Mouse (Mus musculus) embryonic facial prominence, embryonic 12.5 days (tissue): ENCODE results near the gene Gipc2. TPM values are rescaled to one million over a fixed set of nuclear protein-coding genes. Genes with fewer than 3 reads are reported as not detected.

ENCODE experiments used
- ATAC-seq: fragments of 200-750 bp; cut with Nextera tagmentation; 2 replicates; pipeline ENCODE4 v1.8.0; 2017; ENCODE audit not compliant: insufficient number of reproducible peaks, insufficient read depth, low FRiP score, low TSS enrichment
- H3K27ac ChIP-seq: fragments of 300-500 bp; sonication (generic); 2 replicates; pipeline ENCODE4 v1.5.1; 2016; ENCODE audit warnings: mild to moderate bottlenecking
- H3K27me3 ChIP-seq: fragments of 300-500 bp; sonication (generic); 2 replicates; pipeline ENCODE4 v1.6.1; 2016; ENCODE audit warnings: mild to moderate bottlenecking, moderate library complexity
- H3K36me3 ChIP-seq: fragments of 300-500 bp; sonication (generic); 2 replicates; pipeline ENCODE4 v1.6.1; 2016; ENCODE audit warnings: mild to moderate bottlenecking
- H3K4me1 ChIP-seq: fragments of 300-500 bp; sonication (generic); 2 replicates; pipeline ENCODE4 v1.6.1; 2016
- H3K4me2 ChIP-seq: fragments of 300-500 bp; sonication (generic); replicated peaks from 2 replicates; pipeline ENCODE4 v1.6.1; 2016; ENCODE audit warnings: mild to moderate bottlenecking, moderate library complexity
- H3K4me3 ChIP-seq: fragments of 300-500 bp; sonication (generic); 2 replicates; pipeline ENCODE4 v1.5.1; 2016; ENCODE audit warnings: mild to moderate bottlenecking
- H3K9ac ChIP-seq: fragments of 300-500 bp; sonication (generic); 2 replicates; pipeline ENCODE4 v1.6.1; 2016; ENCODE audit warnings: mild to moderate bottlenecking, moderate library complexity
- H3K9me3 ChIP-seq: fragments of 300-500 bp; sonication (generic); 2 replicates; pipeline ENCODE4 v1.6.1; 2016; ENCODE audit warnings: mild to moderate bottlenecking, moderate library complexity
- WGBS: fragments of 180-500 bp; shearing (Covaris S2); methylation state at CpG from one replicate; pipeline ENCODE4 v1.1.7; 2016; 5-methylcytosine and 5-hydroxymethylcytosine counted together
- polyA plus RNA-seq: library from polyadenylated mRNA; unstranded; fragments of >200 nt; fragmentation: Nextera tagmentation; extraction: Ambion mirVana; gene quantifications from 2 replicates; pipeline ENCODE4 v1.2.1, GENCODE M21; 2016

Gene Gipc2
- polyA plus RNA-seq = 2.4 and 3.5 TPM in 2 replicates

DNA sequence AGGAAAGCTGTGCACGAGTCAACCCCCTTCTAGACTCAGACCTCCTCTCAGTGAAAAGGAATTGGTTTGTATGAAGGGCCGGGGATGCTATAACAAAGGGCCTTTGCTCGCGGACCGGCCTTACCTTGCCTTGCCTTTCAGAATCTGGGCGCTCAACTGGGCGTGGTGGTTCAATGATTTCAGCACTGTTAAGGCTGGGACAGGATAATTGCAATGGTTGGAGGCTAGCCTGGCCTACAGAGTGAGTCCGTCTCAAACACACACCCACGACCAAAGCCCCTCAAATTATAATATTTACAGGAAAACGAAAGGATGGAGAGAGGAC is at the start of gene Gipc2:
Gene Gipc2, minus strand, starts transcription at position 132 of the 325 bp plus-strand sequence.
- peak; percentile 28; the same call in 1 of the 2 replicates for ATAC-seq
- H3K27ac ChIP-seq = no peak within 1 kb of the TSS

DNA sequence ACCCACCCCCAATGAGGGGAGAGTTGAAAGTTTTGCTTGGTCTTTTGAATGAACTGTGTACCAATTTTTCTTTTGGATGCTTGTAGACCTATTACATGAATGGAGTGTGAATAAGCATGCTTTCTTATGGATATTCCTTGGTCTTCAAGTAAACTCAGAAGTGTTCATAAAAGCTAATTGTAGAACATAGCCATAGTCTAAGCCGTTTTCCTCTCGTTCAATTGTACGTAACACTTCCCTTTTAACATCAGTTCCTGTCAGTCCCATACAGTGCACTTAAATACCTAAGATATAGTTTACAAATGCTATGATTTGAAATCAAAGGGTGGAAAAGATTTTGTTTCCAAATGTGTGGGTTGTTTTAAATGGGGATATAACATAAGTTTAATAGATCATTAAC is 47.4 kb upstream of the Gipc2 start:
- peaks cover 27% of the 10 kb centered on the region; the same call in 1 of the 2 replicates for H3K36me3 ChIP-seq
- H3K9me3 ChIP-seq = no peaks in the 10 kb centered on the region
- no peak for ATAC-seq
- H3K4me2 ChIP-seq = peak overlapping the region; percentile 96
- H3K27ac ChIP-seq = no peak overlapping the region
- H3K9ac ChIP-seq = no peak overlapping the region
- peak overlapping the region; percentile 99 for H3K4me3 ChIP-seq
- no peaks in the 10 kb centered on the region for H3K27me3 ChIP-seq
- peaks cover 19% of the 10 kb centered on the region for H3K4me1 ChIP-seq
- WGBS = 72% methylated on average over 3 of the region's 3 CpGs

More for the DNA sequence above, at the start of gene Gipc2:
- Histone ChIP-seq H3K27me3 (peaks cover 10% of the 10 kb centered on the region), H3K4me3 (peak within 1 kb of the TSS; percentile 52), H3K9ac (peak within 1 kb of the TSS; percentile 60), H3K4me1 (peaks cover 18% of the 10 kb centered on the region), H3K36me3 (no peaks in the 10 kb centered on the region), H3K9me3 (no peaks in the 10 kb centered on the region), H3K4me2 (peak within 1 kb of the TSS; percentile 99)
- 6% methylated on average over 10 of the region's 10 CpGs for WGBS

DNA sequence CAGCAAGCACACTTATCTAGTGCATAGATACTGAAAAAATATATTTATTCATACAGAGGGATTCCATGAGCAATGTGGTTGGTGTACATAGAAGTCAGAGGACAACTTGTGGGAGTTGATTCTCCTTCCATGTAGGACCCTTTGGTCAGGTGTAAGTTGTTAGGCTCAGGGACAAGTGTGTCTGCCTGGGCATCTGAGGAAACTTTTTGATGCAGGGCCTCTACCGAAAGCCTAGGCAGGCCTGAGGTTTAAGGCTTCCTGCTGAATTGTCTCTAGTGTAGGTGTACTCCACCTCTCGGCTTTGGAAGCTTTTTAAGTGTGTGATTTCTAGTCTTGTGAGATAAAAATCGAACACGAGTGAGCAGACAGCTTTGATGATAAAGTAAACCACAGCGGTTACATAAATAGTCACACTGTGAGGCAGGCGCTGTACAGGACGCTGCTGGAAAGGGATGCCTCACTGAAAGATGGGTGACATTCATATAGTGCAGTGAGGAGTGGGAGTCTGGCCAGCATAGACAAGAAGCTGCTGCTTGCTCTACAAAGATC is 45.8 kb upstream of the Gipc2 start:
- WGBS = 32% methylated on average over 7 of the region's 7 CpGs
- Histone ChIP-seq H3K36me3 (peaks cover 13% of the 10 kb centered on the region; the same call in 1 of the 2 replicates), H3K27ac (no peak overlapping the region)

DNA sequence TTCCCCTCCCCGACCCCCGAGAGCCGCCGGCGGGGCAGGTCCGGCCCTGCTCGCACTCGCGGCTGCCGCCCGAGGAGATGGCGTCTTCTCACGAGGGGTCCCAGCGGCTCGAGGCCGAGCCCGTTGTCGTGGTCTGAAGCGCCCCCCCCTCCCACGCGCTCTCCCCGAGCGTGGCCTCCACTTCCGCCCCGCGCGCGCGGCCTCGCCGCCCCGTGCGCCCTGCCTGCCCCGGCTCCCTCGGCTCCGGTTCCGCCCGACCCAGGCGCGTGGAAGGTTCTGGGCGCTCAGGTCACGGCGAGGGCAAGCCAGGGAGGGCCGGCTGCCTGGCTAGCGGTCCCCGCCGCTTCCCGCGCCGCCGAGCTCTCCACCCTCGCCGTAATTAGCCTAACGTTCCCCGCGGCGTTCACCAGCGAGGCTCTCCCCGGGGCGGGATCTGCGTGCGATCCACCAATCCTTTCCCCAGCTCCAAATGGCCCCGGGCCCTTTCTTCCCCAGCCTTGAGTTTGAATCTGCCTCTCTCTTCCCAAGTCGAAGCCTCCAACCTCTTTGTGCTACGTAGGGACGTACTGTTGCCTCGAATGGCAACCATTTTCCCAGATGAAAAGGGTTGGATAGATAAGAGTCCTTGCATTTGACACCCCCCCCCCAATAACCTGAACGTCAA is 44.8 kb upstream of the Gipc2 start:
- peak overlapping the region; percentile 99 for H3K4me3 ChIP-seq
- peak overlapping the region; percentile 100 for H3K9ac ChIP-seq
- peak; percentile 54 for ATAC-seq
- under 1% methylated on average over 58 of the region's 68 CpGs for WGBS
- H3K9me3 ChIP-seq = no peaks in the 10 kb centered on the region
- peaks cover 5% of the 10 kb centered on the region; the same call in 1 of the 2 replicates for H3K36me3 ChIP-seq
- H3K4me1 ChIP-seq = peaks cover 19% of the 10 kb centered on the region
- H3K27ac ChIP-seq = peak overlapping the region; percentile 99
- H3K27me3 ChIP-seq = no peaks in the 10 kb centered on the region
- peak overlapping the region; percentile 96 for H3K4me2 ChIP-seq

More for the DNA sequence above, 45.8 kb upstream of the Gipc2 start:
- H3K27me3 ChIP-seq = no peaks in the 10 kb centered on the region
- peak overlapping the region; percentile 96 for H3K4me2 ChIP-seq
- H3K4me1 ChIP-seq = peaks cover 19% of the 10 kb centered on the region
- H3K9ac ChIP-seq = peak overlapping the region; percentile 100
- H3K9me3 ChIP-seq = no peaks in the 10 kb centered on the region
- no peak for ATAC-seq
- H3K4me3 ChIP-seq = peak overlapping the region; percentile 99

DNA sequence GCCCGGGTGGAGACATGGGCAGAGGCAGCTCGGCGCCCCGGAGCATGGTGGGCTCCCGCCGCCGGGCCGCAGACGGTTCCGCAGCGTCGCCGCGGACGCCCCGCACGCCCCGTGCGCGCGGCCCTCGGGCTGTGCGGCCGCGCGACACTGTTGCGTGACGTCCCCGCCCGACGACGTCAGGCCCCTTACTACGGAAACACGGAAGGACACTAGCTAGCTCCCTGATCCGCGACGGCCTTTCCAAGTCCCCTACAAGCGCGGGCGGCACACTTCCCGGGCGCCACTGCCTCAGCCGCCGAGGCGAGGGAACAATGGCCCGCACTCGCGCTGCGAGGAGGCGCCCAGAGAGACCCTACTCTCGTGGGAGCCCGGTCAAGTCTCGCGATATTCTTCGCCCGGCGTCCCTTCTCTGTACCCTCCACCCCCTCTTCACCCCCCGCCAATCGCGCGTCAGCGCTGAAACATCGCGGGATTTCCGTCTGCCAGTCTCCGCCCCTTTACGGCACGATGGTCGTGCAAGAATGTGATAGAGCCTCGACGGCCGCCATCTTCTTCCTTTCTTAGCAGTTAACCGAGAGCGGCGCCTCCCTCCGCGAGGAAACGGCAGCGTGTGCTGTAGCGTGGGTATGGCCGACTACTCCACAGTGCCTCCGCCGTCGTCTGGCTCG is 44.1 kb upstream of the Gipc2 start, which contains the start of the genes Dnajb4 and Fubp1:
Gene Dnajb4, minus strand, starts transcription at position 336 of the 668 bp plus-strand sequence.
Gene Fubp1, plus strand, starts transcription at position 456 of the 668 bp plus-strand sequence.
- peak; percentile 94 for ATAC-seq
- under 1% methylated on average over 85 of the region's 85 CpGs for WGBS

DNA sequence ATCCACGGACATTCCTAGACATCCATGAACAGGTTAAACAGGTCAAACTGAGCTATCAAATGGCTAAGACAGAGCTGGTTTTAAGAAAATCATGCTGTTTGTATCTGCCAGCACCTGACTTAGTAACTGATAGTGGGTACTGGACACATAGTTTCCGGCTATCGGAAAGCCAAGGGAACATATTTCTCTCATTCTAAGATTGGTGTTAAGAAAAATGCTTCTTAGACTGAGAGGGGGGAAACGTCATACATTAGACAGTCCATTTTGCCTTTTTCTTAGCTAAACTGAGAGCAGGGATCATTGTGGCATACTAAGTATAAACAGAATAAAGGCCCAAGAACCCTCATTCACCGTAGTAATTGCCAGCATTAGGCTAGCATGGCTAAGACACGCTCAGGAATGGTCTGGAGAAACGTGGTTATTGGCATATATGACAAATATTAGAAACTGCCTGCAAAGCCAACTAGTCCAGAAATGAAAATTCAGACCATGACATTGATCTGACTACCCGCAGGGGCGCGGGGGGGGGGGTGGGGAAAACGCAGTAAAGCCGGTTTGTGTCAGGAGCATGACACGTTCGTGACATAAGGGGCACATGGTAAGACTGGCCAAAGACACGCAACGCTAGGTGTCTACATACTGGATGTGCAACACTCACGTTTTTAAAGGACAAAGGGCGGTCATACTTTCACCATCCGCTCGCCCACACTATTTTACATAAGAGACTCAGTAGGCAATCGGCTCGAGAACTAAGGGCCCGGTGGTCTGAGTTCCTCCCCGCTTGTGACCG is 43.3 kb upstream of the Gipc2 start:
- peak overlapping the region; percentile 96 for H3K4me2 ChIP-seq
- H3K27ac ChIP-seq = peak overlapping the region; percentile 99
- H3K36me3 ChIP-seq = no peaks in the 10 kb centered on the region
- H3K4me3 ChIP-seq = peak overlapping the region; percentile 99
- H3K27me3 ChIP-seq = no peaks in the 10 kb centered on the region
- H3K9me3 ChIP-seq = no peaks in the 10 kb centered on the region
- peak overlapping the region; percentile 100 for H3K9ac ChIP-seq
- 5% methylated on average over 25 of the region's 25 CpGs for WGBS
- peaks cover 19% of the 10 kb centered on the region for H3K4me1 ChIP-seq
- ATAC-seq = peak; percentile 39; the same call in 1 of the 2 replicates

More for the DNA sequence above, 44.1 kb upstream of the Gipc2 start, which contains the start of the genes Dnajb4 and Fubp1:
- no peaks in the 10 kb centered on the region for H3K36me3 ChIP-seq
- no peaks in the 10 kb centered on the region for H3K27me3 ChIP-seq
- peak within 1 kb of the TSS; percentile 99 for H3K27ac ChIP-seq
- peaks cover 19% of the 10 kb centered on the region for H3K4me1 ChIP-seq
- no peaks in the 10 kb centered on the region for H3K9me3 ChIP-seq
- peak within 1 kb of the TSS; percentile 100 for H3K9ac ChIP-seq
- H3K4me2 ChIP-seq = peak within 1 kb of the TSS; percentile 96
- peak within 1 kb of the TSS; percentile 99 for H3K4me3 ChIP-seq

DNA sequence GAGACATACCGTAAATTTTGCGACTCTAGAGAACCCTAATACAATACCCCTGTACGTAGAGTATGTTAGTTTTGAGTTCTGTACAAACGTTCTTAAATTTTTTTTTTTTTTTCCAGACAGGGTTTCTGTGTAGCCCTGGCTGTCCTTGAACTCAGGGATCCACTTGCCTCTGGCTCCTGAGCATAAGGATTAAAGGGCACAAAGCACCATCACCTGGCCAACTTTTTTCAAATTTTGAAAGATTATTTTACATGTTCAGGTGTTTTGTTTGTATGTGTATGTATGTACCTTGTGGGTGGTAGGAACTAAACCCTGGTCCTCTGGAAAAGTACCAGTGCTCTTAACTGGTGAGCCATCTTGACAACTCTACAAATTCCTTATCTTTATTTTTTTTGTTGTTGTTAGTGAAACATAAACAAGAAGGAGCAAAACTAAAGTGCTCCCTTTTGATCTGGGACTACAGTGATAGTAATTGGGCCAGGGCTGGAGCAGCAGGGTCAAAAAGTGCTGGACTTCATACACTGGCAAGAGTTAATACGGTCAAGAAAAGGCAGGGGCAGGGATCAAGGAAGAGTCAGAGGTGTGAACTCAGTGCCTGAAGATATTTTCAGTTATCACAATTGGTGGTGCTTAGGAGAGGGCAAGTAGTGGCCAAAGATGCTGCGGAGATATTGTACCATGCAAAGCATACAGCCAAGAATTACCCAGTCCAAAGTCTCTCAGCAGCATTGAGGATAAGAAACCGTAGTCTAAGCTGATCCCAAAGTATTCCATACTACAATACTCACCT is 42.3 kb upstream of the Gipc2 start:
- Histone ChIP-seq H3K27me3 (no peaks in the 10 kb centered on the region), H3K27ac (no peak overlapping the region), H3K4me2 (peak overlapping the region; percentile 96; the same call in 1 of the 2 replicates), H3K36me3 (no peaks in the 10 kb centered on the region), H3K9me3 (no peaks in the 10 kb centered on the region), H3K9ac (no peak overlapping the region), H3K4me1 (peaks cover 17% of the 10 kb centered on the region), H3K4me3 (no peak overlapping the region)
- WGBS = 88% methylated on average over 7 of the region's 7 CpGs
- ATAC-seq = no peak

DNA sequence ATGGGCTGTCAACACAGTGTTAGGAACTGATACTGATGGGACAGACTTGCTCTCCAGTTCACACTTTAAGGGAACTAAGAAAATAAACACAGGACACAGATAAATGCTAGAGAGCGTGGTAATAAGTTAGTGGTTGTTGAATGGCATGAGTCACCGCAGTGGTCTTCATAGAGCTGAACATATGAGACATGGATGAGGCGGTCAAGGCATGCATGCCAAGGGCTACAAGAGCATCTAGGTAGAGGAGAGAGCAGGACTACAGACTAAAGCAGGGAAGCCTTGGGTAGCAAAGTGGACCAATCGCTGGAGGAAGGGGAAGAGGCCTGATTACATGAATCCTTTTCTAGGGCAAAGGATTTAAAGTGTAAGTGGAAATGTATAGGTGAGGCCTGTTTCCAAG is 41.1 kb upstream of the Gipc2 start:
- ATAC-seq = no peak

DNA sequence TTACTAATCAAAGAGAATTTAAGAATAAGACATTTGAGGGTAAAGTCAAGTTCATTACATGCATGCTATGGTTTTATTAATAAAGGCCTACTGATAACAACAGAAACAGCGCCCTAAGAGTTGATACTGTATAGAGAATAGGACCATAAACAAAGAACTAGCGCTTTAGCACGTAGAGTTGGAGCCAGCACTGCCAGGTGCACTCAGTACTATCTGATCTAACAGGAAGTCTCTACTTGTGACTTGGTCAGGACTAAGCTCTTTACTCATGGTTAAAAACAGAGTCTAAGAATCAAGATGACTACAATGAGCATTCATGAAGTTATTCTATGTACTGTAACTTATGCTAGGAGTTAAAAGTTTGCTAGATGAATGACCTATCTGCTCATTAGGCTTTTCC is 38.5 kb upstream of the Gipc2 start:
- H3K4me3 ChIP-seq = no peak overlapping the region
- H3K4me1 ChIP-seq = no peaks in the 10 kb centered on the region
- no peak overlapping the region for H3K4me2 ChIP-seq
- no peaks in the 10 kb centered on the region for H3K9me3 ChIP-seq
- H3K9ac ChIP-seq = no peak overlapping the region
- WGBS = 76% methylated on average over 3 of the region's 3 CpGs
- no peak overlapping the region for H3K27ac ChIP-seq
- no peaks in the 10 kb centered on the region for H3K27me3 ChIP-seq
- H3K36me3 ChIP-seq = no peaks in the 10 kb centered on the region
- no peak for ATAC-seq

More for the DNA sequence above, 41.1 kb upstream of the Gipc2 start:
- 95% methylated on average over 4 of the region's 4 CpGs for WGBS
- H3K27ac ChIP-seq = no peak overlapping the region
- H3K4me3 ChIP-seq = no peak overlapping the region
- no peak overlapping the region for H3K9ac ChIP-seq
- H3K27me3 ChIP-seq = no peaks in the 10 kb centered on the region
- no peaks in the 10 kb centered on the region for H3K9me3 ChIP-seq
- peaks cover 6% of the 10 kb centered on the region for H3K4me1 ChIP-seq
- H3K36me3 ChIP-seq = no peaks in the 10 kb centered on the region
- no peak overlapping the region for H3K4me2 ChIP-seq

DNA sequence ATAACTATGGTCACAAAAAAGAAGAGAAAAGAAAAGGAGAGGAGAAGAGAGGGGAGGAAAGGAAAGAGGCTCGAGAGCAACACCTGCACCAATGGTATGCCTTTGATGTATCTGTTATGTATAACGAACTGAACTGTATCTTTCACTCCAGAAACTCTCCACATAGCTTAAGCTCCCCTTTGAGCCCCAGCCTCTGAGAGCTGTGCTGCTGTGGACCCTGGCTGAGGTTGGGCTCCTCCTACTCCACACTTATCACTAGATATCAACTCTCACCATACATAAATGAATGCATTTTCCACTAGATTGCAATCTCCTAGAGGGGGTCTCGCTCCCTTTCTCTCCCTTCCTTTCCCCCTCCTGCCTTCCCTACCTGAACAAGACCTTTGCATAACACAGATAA is 38.0 kb upstream of the Gipc2 start:
- no peak overlapping the region for H3K9ac ChIP-seq
- no peaks in the 10 kb centered on the region for H3K36me3 ChIP-seq
- no peaks in the 10 kb centered on the region for H3K4me1 ChIP-seq
- H3K4me2 ChIP-seq = no peak overlapping the region
- no peaks in the 10 kb centered on the region for H3K9me3 ChIP-seq
- no peaks in the 10 kb centered on the region for H3K27me3 ChIP-seq
- no peak for ATAC-seq
- no peak overlapping the region for H3K4me3 ChIP-seq
- H3K27ac ChIP-seq = no peak overlapping the region
- WGBS = 63% methylated on average over 3 of the region's 3 CpGs
